In genomic region chr1:179277346-179277745, GRCm38 (mm10) we compare ENCODE assay signal across 21 mouse cellular contexts.
DNase-seq lines count a peak whose midpoint lies in the region; TF ChIP-seq lines count a peak whose summit lies in the region.
"Had no signal": no experiment of that assay in that cellular context is flagged by ENCODE, and none has a peak within 500 bp of the region (broad histone marks: within the 10 kb centered on the region; RNA-seq: fewer than 3 reads in every experiment).

No protein-coding gene starts in this region.

- H3K4me3 ChIP-seq in ES-E14 (ENCODE audit: insufficient read depth in 1 of 2, low read depth in 1 of 2, low read length in 2 of 2, poor library complexity in 1 of 2, severe bottlenecking in 1 of 2) = no peak overlapping the region
- H3K4me3 ChIP-seq: embryonic facial prominence, embryonic 10.5 days; embryonic facial prominence, embryonic 12.5 days; forebrain, embryonic 13.5 days; forebrain, embryonic 15.5 days had no signal

- in situ Hi-C loops in ES-E14 (cut with MboI; ENCODE audit: low sequenced_read_pairs in 2 of 2, unreplicated experiment in 2 of 2) = no loop called here

- peaks cover 5 to 17% of the 10 kb centered on the region in 2 experiments; a peak in 3 of 4 replicates for H3K4me1 ChIP-seq in ES-E14 (ENCODE audit: control insufficient read depth in 2 of 2, insufficient read depth in 2 of 2, low read length in 2 of 2, poor library complexity in 1 of 2)
- H3K4me1 ChIP-seq: embryonic facial prominence, embryonic 10.5 days; embryonic facial prominence, embryonic 12.5 days; forebrain, embryonic 13.5 days; forebrain, embryonic 15.5 days had no signal

- no peak overlapping the region for H3K9ac ChIP-seq in ES-E14 (ENCODE audit: insufficient read depth, low read depth, low read length, poor library complexity, severe bottlenecking)
- H3K9ac ChIP-seq: embryonic facial prominence, embryonic 12.5 days; forebrain, embryonic 13.5 days; forebrain, embryonic 15.5 days; forebrain, postnatal 0 days had no signal

- intact Hi-C loops in left cerebral cortex, postnatal 14 days (cut with DNase I) = no loop called here

- H3K36me3 ChIP-seq in ES-E14 (ENCODE audit: control insufficient read depth, insufficient read depth, low read length, poor library complexity, severe bottlenecking) = no peaks in the 10 kb centered on the region
- H3K36me3 ChIP-seq: embryonic facial prominence, embryonic 10.5 days; embryonic facial prominence, embryonic 12.5 days; forebrain, embryonic 15.5 days had no signal

- H3K9me3 ChIP-seq in ES-E14 (ENCODE audit: control insufficient read depth, insufficient read depth, low read depth, low read length) = no peaks in the 10 kb centered on the region
- H3K9me3 ChIP-seq: embryonic facial prominence, embryonic 10.5 days; embryonic facial prominence, embryonic 12.5 days; forebrain, embryonic 13.5 days; forebrain, embryonic 15.5 days had no signal

- H3K27ac ChIP-seq in ES-E14 (ENCODE audit: insufficient read depth, low read depth, low read length, poor library complexity, severe bottlenecking) = peak overlapping the region; percentile 61; the same call in 1 of the 2 replicates
- H3K27ac ChIP-seq: embryonic facial prominence, embryonic 10.5 days; embryonic facial prominence, embryonic 12.5 days; forebrain, embryonic 13.5 days; forebrain, embryonic 15.5 days had no signal

- peak; percentile 68 for DNase-seq in heart, adult 11 months
- no peak for DNase-seq in heart, postnatal 4 days
- no peak for DNase-seq in ES-E14 (ENCODE audit: low read depth, low spot score)
- peak; percentile 27 for DNase-seq in ZHBTc4 (ENCODE audit: low read depth, low spot score)
- DNase-seq in left cerebral cortex, postnatal 14 days (ENCODE audit: low spot score in 2 of 2) = no peak
- DNase-seq in right cerebral cortex, adult 18-20 months = no peak
- DNase-seq in embryo, embryonic 10.5 days (ENCODE audit: low spot score) = no peak
- DNase-seq: adrenal gland, adult 2 months; adrenal gland, postnatal 10 days; adrenal gland, postnatal 25 days; B cell, adult 2 months; cerebellum, adult 11-12 months; cerebellum, adult 2 months; cerebellum, adult 9-11 months; cerebellum, postnatal 14 days; cerebellum, postnatal 36 days; forebrain, postnatal 0 days had no signal

TF ChIP-seq in ES-E14, 5 proteins besides CTCF, POLR2A, EP300 and RAD21:
- no peak for TF ChIP-seq ZC3H11A (IDR thresholded peaks at IDR 0.05; ENCODE audit: borderline replicate concordance, low read depth, low read length)
- no peak for TF ChIP-seq CHD2 (IDR thresholded peaks at IDR 0.05; ENCODE audit: low read depth, low read length)
- TF ChIP-seq ZNF384 (IDR thresholded peaks at IDR 0.05; ENCODE audit: low read depth, low read length) = no peak
- TF ChIP-seq HCFC1 (IDR thresholded peaks at IDR 0.05; ENCODE audit: borderline replicate concordance, insufficient read depth, low read length) = no peak
- TF ChIP-seq MAFK (IDR thresholded peaks at IDR 0.05; ENCODE audit: insufficient read depth, low read depth, low read length) = no peak

Comparison
In these comparisons a context has a peak if more than half of its experiments do, and no peak if none do; other contexts are left out.
1. DNase-seq: peak in heart, adult 11 months (single experiment) and ZHBTc4 (single experiment); none in heart, postnatal 4 days (single experiment), ES-E14 (single experiment), left cerebral cortex, postnatal 14 days (0 of 2), right cerebral cortex, adult 18-20 months (single experiment) and embryo, embryonic 10.5 days (single experiment).